ENCODE assay signal across 8 mouse cellular contexts in genomic region chr11:56131339-56131823, GRCm38 (mm10).
DNase-seq lines count a peak whose midpoint lies in the region; ATAC-seq and TF ChIP-seq lines count a peak whose summit lies in the region.

No protein-coding gene starts in this region.

- peak; percentile 87 for TF ChIP-seq CTCF in bone marrow macrophage, adult 2 months (IDR thresholded peaks at IDR 0.05; ENCODE audit: low read depth, low read length)

- H3K9me3 ChIP-seq in liver, embryonic 12.5 days (replicated peaks) = no peaks in the 10 kb centered on the region
- no peaks in the 10 kb centered on the region for H3K9me3 ChIP-seq in forebrain, embryonic 16.5 days (ENCODE audit: control insufficient read depth, low read length)

- H3K4me1 ChIP-seq in liver, embryonic 12.5 days = no peaks in the 10 kb centered on the region
- no peaks in the 10 kb centered on the region for H3K4me1 ChIP-seq in bone marrow macrophage, adult 2 months (ENCODE audit: control insufficient read depth, insufficient read depth, low read length)
- peaks cover 2% of the 10 kb centered on the region; the same call in 1 of the 2 replicates for H3K4me1 ChIP-seq in forebrain, embryonic 16.5 days (replicated peaks; ENCODE audit: control insufficient read depth, insufficient read depth, low read length)

- no peaks in the 10 kb centered on the region for H3K27me3 ChIP-seq in liver, embryonic 12.5 days (replicated peaks)
- no peaks in the 10 kb centered on the region for H3K27me3 ChIP-seq in forebrain, embryonic 16.5 days (replicated peaks; ENCODE audit: control insufficient read depth, insufficient read depth, low read length)

- WGBS in liver, embryonic 12.5 days (ENCODE audit: insufficient replicate concordance) = 25% methylated on average over 15 of the region's 15 CpGs
- WGBS in forebrain, embryonic 16.5 days = 26% methylated on average over 15 of the region's 15 CpGs

- no peak overlapping the region for H3K9ac ChIP-seq in liver, embryonic 12.5 days
- H3K9ac ChIP-seq in forebrain, embryonic 16.5 days (replicated peaks; ENCODE audit: low read depth, low read length) = peak overlapping the region; percentile 40; the same call in 1 of the 2 replicates

- no peak overlapping the region for H3K4me3 ChIP-seq in liver, embryonic 12.5 days
- no peak overlapping the region for H3K4me3 ChIP-seq in bone marrow macrophage, adult 2 months (ENCODE audit: insufficient read depth, low read length)
- H3K4me3 ChIP-seq in forebrain, embryonic 16.5 days (replicated peaks; ENCODE audit: low read length) = no peak overlapping the region

- no peak for ATAC-seq in liver, embryonic 12.5 days
- ATAC-seq in forebrain, embryonic 16.5 days = peak; percentile 65
- no peak for ATAC-seq in megakaryocyte, adult 5-6 weeks (ENCODE audit: poor library complexity, severe bottlenecking)

- H3K36me3 ChIP-seq in liver, embryonic 12.5 days = no peaks in the 10 kb centered on the region
- no peaks in the 10 kb centered on the region for H3K36me3 ChIP-seq in forebrain, embryonic 16.5 days (ENCODE audit: control insufficient read depth, insufficient read depth)

- DNase-seq in liver = peak; percentile 7
- DNase-seq in kidney, postnatal 4 days = peak; percentile 16 to 35
- peak; percentile 60 for DNase-seq in lung, postnatal 14 days
- DNase-seq in right cerebral cortex, postnatal 4 days = peak; percentile 54

- H3K4me2 ChIP-seq in liver, embryonic 12.5 days = no peak overlapping the region
- peak overlapping the region; percentile 36 for H3K4me2 ChIP-seq in forebrain, embryonic 16.5 days (ENCODE audit: low read length)

- TF ChIP-seq POLR2A in bone marrow macrophage, adult 2 months (IDR thresholded peaks at IDR 0.05; ENCODE audit: borderline replicate concordance, low read depth, low read length) = no peak

- H3K27ac ChIP-seq in liver, embryonic 12.5 days = no peak overlapping the region
- no peak overlapping the region for H3K27ac ChIP-seq in bone marrow macrophage, adult 2 months (ENCODE audit: insufficient read depth, low read depth, low read length)
- no peak overlapping the region for H3K27ac ChIP-seq in forebrain, embryonic 16.5 days (ENCODE audit: low read length)

Comparison
In these comparisons a context has a peak if more than half of its experiments do, and no peak if none do; other contexts are left out.
1. DNase-seq: peak in every context shown above with its lines; median percentile 60 in lung, postnatal 14 days; 54 in right cerebral cortex, postnatal 4 days; 26 in kidney, postnatal 4 days; 7 in liver.